Mouse (Mus musculus) MEL (cell line): Measurements from ENCODE around the gene Daam1. TPM values are rescaled to one million over a fixed set of nuclear protein-coding genes. Genes with fewer than 3 reads are reported as not detected.

Experiments
- DNase-seq: peaks from one replicate; pipeline ENCODE4 v3.0.0; 2011; ENCODE audit warnings: low read depth, low spot score
- H3K27ac ChIP-seq: 2 replicates; pipeline ENCODE4 v1.5.1; 2012; ENCODE audit warnings: low read depth, mild to moderate bottlenecking, control low read depth, low read length, moderate library complexity; ENCODE audit not compliant: control insufficient read depth
- H3K27me3 ChIP-seq, 2 experiments: fragments of 150-350 bp in 1 of 2; sonication (generic) in 1 of 2; 2 replicates each; pipeline ENCODE4 v1.6.1; 2012; ENCODE audit warnings: low read length in 2 of 2, mild to moderate bottlenecking in 2 of 2, improper control_type of control experiment in 1 of 2, moderate library complexity in 1 of 2; ENCODE audit not compliant: insufficient read depth in 2 of 2, control insufficient read depth in 1 of 2
- H3K36me3 ChIP-seq, 2 experiments: 2 replicates each; pipeline ENCODE4 v1.6.1; 2012 to 2014; ENCODE audit warnings: low read length in 2 of 2, improper control_type of control experiment in 1 of 2, inconsistent platforms in 1 of 2, mild to moderate bottlenecking in 1 of 2; ENCODE audit not compliant: insufficient read depth in 2 of 2, control insufficient read depth in 1 of 2
- H3K4me1 ChIP-seq, 2 experiments: fragments of 150-350 bp in 1 of 2; sonication (generic) in 1 of 2; 2 replicates each; pipeline ENCODE4 v1.6.1; 2012; ENCODE audit warnings: low read length in 2 of 2, improper control_type of control experiment in 1 of 2, mild to moderate bottlenecking in 1 of 2; ENCODE audit not compliant: insufficient read depth in 2 of 2, control insufficient read depth in 1 of 2
- H3K4me3 ChIP-seq, 2 experiments: fragments of 150-350 bp in 1 of 2; sonication (generic) in 1 of 2; 2 replicates each; pipeline ENCODE4 v1.5.1; 2012; ENCODE audit warnings: low read depth in 2 of 2, low read length in 2 of 2, mild to moderate bottlenecking in 2 of 2, moderate library complexity in 2 of 2, control low read depth in 1 of 2, improper control_type of control experiment in 1 of 2; ENCODE audit not compliant: control insufficient read depth in 1 of 2, insufficient read depth in 1 of 2
- H3K79me2 ChIP-seq: 2 replicates; pipeline ENCODE4 v1.6.1; 2012; ENCODE audit warnings: mild to moderate bottlenecking, low read length, moderate library complexity; ENCODE audit not compliant: control insufficient read depth, poor library complexity, insufficient read depth
- H3K9ac ChIP-seq: 2 replicates; pipeline ENCODE4 v1.6.1; 2012; ENCODE audit warnings: low read depth, mild to moderate bottlenecking, control low read depth, low read length, moderate library complexity; ENCODE audit not compliant: control insufficient read depth, poor library complexity, severe bottlenecking
- H3K9me3 ChIP-seq: fragments of 150-350 bp; sonication (generic); replicated peaks from 2 replicates; pipeline ENCODE4 v1.6.1; 2012; ENCODE audit warnings: mild to moderate bottlenecking, low read length, improper control_type of control experiment, moderate library complexity; ENCODE audit not compliant: insufficient read depth
- CHD1 ChIP-seq: IDR thresholded peaks from 2 replicates; pipeline ENCODE4 v1.6.1; 2012; ENCODE audit warnings: low read depth, mild to moderate bottlenecking, inconsistent platforms, low read length, improper control_type of control experiment
- CTCF ChIP-seq, 3 experiments: IDR thresholded peaks in 2 of 3; conservative IDR thresholded peaks in 1 of 3; 2 replicates each; pipeline ENCODE4 v1.5.1; 2011 to 2012; ENCODE audit warnings: low read length in 3 of 3, low read depth in 2 of 3, mild to moderate bottlenecking in 2 of 3, improper control_type of control experiment in 1 of 3, inconsistent platforms in 1 of 3, mixed read lengths in 1 of 3, moderate library complexity in 1 of 3; ENCODE audit not compliant: control insufficient read depth in 1 of 3, insufficient read depth in 1 of 3, poor library complexity in 1 of 3, severe bottlenecking in 1 of 3
- ELF1 ChIP-seq: IDR thresholded peaks from 2 replicates; pipeline ENCODE4 v1.6.1; 2014; ENCODE audit warnings: low read depth, mild to moderate bottlenecking, inconsistent platforms, low read length, improper control_type of control experiment, moderate library complexity
- ETS1 ChIP-seq: IDR thresholded peaks from 2 replicates; pipeline ENCODE4 v1.6.1; 2012; ENCODE audit warnings: low read depth, mild to moderate bottlenecking, inconsistent platforms, low read length, improper control_type of control experiment, moderate library complexity
- MAFK ChIP-seq: IDR thresholded peaks from 2 replicates; pipeline ENCODE4 v1.6.1; 2011; ENCODE audit warnings: low read depth, mild to moderate bottlenecking, low read length, improper control_type of control experiment, borderline replicate concordance
- MEF2A ChIP-seq: IDR thresholded peaks from 2 replicates; pipeline ENCODE4 v1.6.1; 2014; ENCODE audit warnings: low read depth, mild to moderate bottlenecking, inconsistent platforms, low read length, improper control_type of control experiment; ENCODE audit not compliant: poor library complexity, insufficient replicate concordance, severe bottlenecking; ENCODE audit errors: extremely low read depth
- NRF1 ChIP-seq: IDR thresholded peaks from 2 replicates; pipeline ENCODE4 v1.6.1; 2014; ENCODE audit warnings: low read depth, mild to moderate bottlenecking, inconsistent platforms, low read length, improper control_type of control experiment, moderate library complexity; ENCODE audit not compliant: poor library complexity, insufficient read depth, severe bottlenecking
- POLR2A ChIP-seq, 2 experiments: IDR thresholded peaks; 2 replicates each; pipeline ENCODE4 v1.6.1; 2011 to 2012; ENCODE audit warnings: low read length in 2 of 2, mild to moderate bottlenecking in 2 of 2, control low read depth in 1 of 2, improper control_type of control experiment in 1 of 2, low read depth in 1 of 2, moderate library complexity in 1 of 2; ENCODE audit not compliant: control insufficient read depth in 1 of 2, insufficient read depth in 1 of 2, poor library complexity in 1 of 2
- POLR2AphosphoS5 ChIP-seq: IDR thresholded peaks from 2 replicates; pipeline ENCODE4 v1.6.1; 2012; ENCODE audit warnings: low read depth, borderline replicate concordance, mild to moderate bottlenecking, inconsistent platforms, low read length, moderate library complexity, mixed read lengths
- TBP ChIP-seq: IDR thresholded peaks from 2 replicates; pipeline ENCODE4 v1.8.0; 2011; ENCODE audit warnings: low read depth, low read length, improper control_type of control experiment
- TCF12 ChIP-seq: IDR thresholded peaks from 2 replicates; pipeline ENCODE4 v1.6.1; 2014; ENCODE audit warnings: low read depth, mild to moderate bottlenecking, inconsistent platforms, low read length, improper control_type of control experiment, moderate library complexity
- USF1 ChIP-seq: IDR thresholded peaks from 2 replicates; pipeline ENCODE4 v1.6.1; 2014; ENCODE audit warnings: low read depth, mild to moderate bottlenecking, inconsistent platforms, low read length, improper control_type of control experiment, moderate library complexity
- USF2 ChIP-seq, 2 experiments: IDR thresholded peaks; 2 replicates each; pipeline ENCODE4 v1.6.1; 2011 to 2012; ENCODE audit warnings: improper control_type of control experiment in 2 of 2, low read length in 2 of 2, borderline replicate concordance in 1 of 2, inconsistent platforms in 1 of 2, low read depth in 1 of 2, mild to moderate bottlenecking in 1 of 2; ENCODE audit not compliant: insufficient read depth in 1 of 2
- ZNF384 ChIP-seq: IDR thresholded peaks from 2 replicates; pipeline ENCODE4 v1.6.1; 2012; ENCODE audit warnings: low read depth, mild to moderate bottlenecking, inconsistent platforms, low read length, improper control_type of control experiment
- polyA plus RNA-seq, 2 experiments: library from polyadenylated mRNA; stranded (reverse) in 1 of 2; unstranded in 1 of 2; fragments of >175 nt in 1 of 2; fragments of >200 nt in 1 of 2; gene quantifications; 2 replicates each; pipeline versions ENCODE4 v1.2.1 to v1.2.4; 2012; ENCODE audit warnings: low replicate concordance in 2 of 2, low read depth in 1 of 2; ENCODE audit not compliant: insufficient read length in 2 of 2, insufficient read depth in 1 of 2, missing spikeins in 1 of 2
- total RNA-seq: library from RNA; depleted of rRNA; stranded (reverse); fragments of 300-350 nt; gene quantifications from 2 replicates; pipeline ENCODE4 v1.2.3, GENCODE M21; 2012

The Daam1 gene
- total and polyA plus RNA-seq, 3 experiments = 9.2 to 12.0 TPM; not detected in 1

DNA sequence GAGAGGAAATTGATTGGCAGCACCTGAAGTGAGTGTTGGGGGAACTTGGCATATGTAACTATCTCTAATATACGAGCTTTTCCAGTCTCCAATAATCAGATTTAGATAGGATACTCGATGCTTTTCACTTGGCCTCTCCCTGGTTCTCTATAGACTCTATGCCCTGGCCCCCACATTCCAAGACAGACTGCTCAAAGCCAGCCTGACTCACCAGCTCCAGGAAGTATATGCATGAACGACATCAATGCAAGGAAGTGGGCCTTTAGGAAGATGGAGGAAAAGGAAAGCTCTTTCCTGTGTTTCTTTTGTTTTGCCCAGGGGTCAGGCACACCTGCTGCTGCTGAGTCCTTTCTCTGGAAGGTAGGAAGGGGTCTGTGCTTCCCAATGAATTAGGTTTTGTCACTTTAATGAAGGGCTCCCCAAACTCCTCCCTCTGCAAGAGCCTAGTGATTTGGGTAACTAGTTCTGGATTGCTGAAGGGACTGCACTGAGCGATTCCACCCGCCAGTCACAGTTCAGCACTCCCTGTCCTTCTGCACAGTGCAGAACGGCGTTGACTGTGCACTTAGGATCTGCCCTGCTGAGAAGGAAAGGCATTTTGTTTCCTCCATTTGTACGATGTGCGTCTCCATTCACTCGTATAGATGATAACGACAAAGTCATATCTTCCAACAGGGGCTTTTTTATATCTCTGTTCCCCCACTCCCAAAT, 95.3 kb downstream of the Daam1 start:
- no peaks in the 10 kb centered on the region; a peak in 1 of 4 replicates for H3K36me3 ChIP-seq
- H3K4me1 ChIP-seq = peaks cover 0 to 1% of the 10 kb centered on the region in 2 experiments; a peak in 2 of 4 replicates
- no peak overlapping the region for H3K4me3 ChIP-seq
- no peak overlapping the region for H3K9ac ChIP-seq
- 0 out of 2 replicates have a peak, but pooled peaks cover under 1% of the 10 kb centered on the region for H3K79me2 ChIP-seq
- H3K27me3 ChIP-seq = no peaks in the 10 kb centered on the region
- no peak for TF ChIP-seq POLR2A (IDR thresholded peaks at IDR 0.05; ENCODE audit: control insufficient read depth in 1 of 2, insufficient read depth in 1 of 2, low read depth in 1 of 2, low read length in 2 of 2, poor library complexity in 1 of 2)
- TF ChIP-seq ZNF384 = no peak
- H3K27ac ChIP-seq = no peak overlapping the region
- DNase-seq = no peak
- no peaks in the 10 kb centered on the region for H3K9me3 ChIP-seq

- no peak overlapping the region for H3K9ac ChIP-seq
- no peaks in the 10 kb centered on the region for H3K27me3 ChIP-seq
- no peak overlapping the region for H3K4me3 ChIP-seq
- TF ChIP-seq NRF1 = no peak
- no peak for TF ChIP-seq TBP
- TF ChIP-seq USF1 = no peak
- TF ChIP-seq POLR2AphosphoS5 = no peak
- no peak for TF ChIP-seq MEF2A
- no peak for TF ChIP-seq MAFK
- no peak for TF ChIP-seq TCF12
- no peak for TF ChIP-seq ETS1
- TF ChIP-seq ELF1 = no peak
- TF ChIP-seq CHD1 = no peak
- no peak for TF ChIP-seq USF2 (IDR thresholded peaks at IDR 0.05; ENCODE audit: borderline replicate concordance in 1 of 2, insufficient read depth in 1 of 2, low read depth in 1 of 2, low read length in 2 of 2)
- TF ChIP-seq CTCF (IDR thresholded peaks at IDR 0.05 in 2 of 3, conservative IDR thresholded peaks at IDR 0.05 in 1 of 3; ENCODE audit: control insufficient read depth in 1 of 3, insufficient read depth in 1 of 3, low read depth in 2 of 3, low read length in 3 of 3, poor library complexity in 1 of 3, severe bottlenecking in 1 of 3) = no peak
- no peak for DNase-seq
- no peaks in the 10 kb centered on the region for H3K9me3 ChIP-seq
- peaks cover 0 to 13% of the 10 kb centered on the region in 2 experiments; a peak in 3 of 4 replicates for H3K36me3 ChIP-seq
- H3K79me2 ChIP-seq = 0 out of 2 replicates have a peak, but pooled peaks cover 1% of the 10 kb centered on the region
- H3K4me1 ChIP-seq = peaks cover 11 to 16% of the 10 kb centered on the region in 2 experiments
- no peak overlapping the region for H3K27ac ChIP-seq
Measured at GRCm38 (mm10) chr12:71928092-71928491, 97.2 kb downstream of the Daam1 start.
